ENCODE assay signal across 15 mouse cellular contexts in genomic region chr16:91348588-91349330, GRCm38 (mm10). TPM values are rescaled to one million over a fixed set of nuclear protein-coding genes. Genes with fewer than 3 reads are reported as not detected.
DNase-seq lines count a peak whose midpoint lies in the region; ATAC-seq and TF ChIP-seq lines count a peak whose summit lies in the region.
"Had no signal": no experiment of that assay in that cellular context is flagged by ENCODE, and none has a peak within 500 bp of the region (broad histone marks: within the 10 kb centered on the region; RNA-seq: fewer than 3 reads in every experiment).

No protein-coding gene starts in this region.

- no peak for TF ChIP-seq CTCF in spleen, adult 2 months (IDR thresholded peaks at IDR 0.05; ENCODE audit: extremely low read depth, insufficient read depth, insufficient read length, insufficient replicate concordance)

- H3K4me2 ChIP-seq in hindbrain, embryonic 15.5 days: peak overlapping the region; percentile 23
- H3K4me2 ChIP-seq in hindbrain, embryonic 11.5 days (replicated peaks; ENCODE audit: low read depth, low read length): no peak overlapping the region
- H3K4me2 ChIP-seq: heart, embryonic 13.5 days; neural tube, embryonic 12.5 days had no signal

- ATAC-seq in hindbrain, embryonic 15.5 days (ENCODE audit: low FRiP score, low read depth): no peak
- ATAC-seq in hindbrain, embryonic 11.5 days (ENCODE audit: low FRiP score): no peak
- ATAC-seq: activated CD4-positive, CD25-positive, alpha-beta regulatory T cell, adult 4 months had no signal

- H3K9me3 ChIP-seq in hindbrain, embryonic 15.5 days: no peaks in the 10 kb centered on the region
- H3K9me3 ChIP-seq in hindbrain, embryonic 11.5 days (ENCODE audit: control insufficient read depth, low read length): no peaks in the 10 kb centered on the region
- H3K9me3 ChIP-seq: heart, embryonic 13.5 days; neural tube, embryonic 12.5 days had no signal

- peaks cover 12% of the 10 kb centered on the region for H3K4me1 ChIP-seq in hindbrain, embryonic 15.5 days (replicated peaks)
- no peaks in the 10 kb centered on the region for H3K4me1 ChIP-seq in hindbrain, embryonic 11.5 days (replicated peaks; ENCODE audit: control insufficient read depth, insufficient read depth, low read length)
- H3K4me1 ChIP-seq in spleen, adult 2 months (ENCODE audit: control insufficient read depth, insufficient read depth, insufficient read length): peaks cover 6% of the 10 kb centered on the region; the same call in 1 of the 2 replicates
- H3K4me1 ChIP-seq: neural tube, embryonic 12.5 days had no signal

- TF ChIP-seq POLR2A in spleen, adult 2 months (IDR thresholded peaks at IDR 0.05; ENCODE audit: low read depth, low read length): no peak

- H3K4me3 ChIP-seq in hindbrain, embryonic 15.5 days: no peak overlapping the region
- no peak overlapping the region for H3K4me3 ChIP-seq in hindbrain, embryonic 11.5 days (ENCODE audit: low read depth, low read length)
- no peak overlapping the region for H3K4me3 ChIP-seq in spleen, adult 2 months (ENCODE audit: extremely low read depth, insufficient read depth, insufficient read length)
- H3K4me3 ChIP-seq: erythroblast, embryonic 14.5 days; heart, embryonic 13.5 days; neural tube, embryonic 12.5 days had no signal

- H3K36me3 ChIP-seq in hindbrain, embryonic 15.5 days: no peaks in the 10 kb centered on the region
- no peaks in the 10 kb centered on the region for H3K36me3 ChIP-seq in hindbrain, embryonic 11.5 days (ENCODE audit: control insufficient read depth, insufficient read depth, low read length)
- H3K36me3 ChIP-seq in spleen, adult 2 months (ENCODE audit: control insufficient read depth, insufficient read depth, low read length): no peaks in the 10 kb centered on the region
- H3K36me3 ChIP-seq: heart, embryonic 13.5 days; neural tube, embryonic 12.5 days had no signal

- no peak overlapping the region for H3K27ac ChIP-seq in hindbrain, embryonic 15.5 days (replicated peaks)
- H3K27ac ChIP-seq in hindbrain, embryonic 11.5 days (ENCODE audit: low read depth, low read length): no peak overlapping the region
- H3K27ac ChIP-seq in spleen, adult 2 months (ENCODE audit: insufficient read depth, low read length): peak overlapping the region; percentile 50; the same call in 1 of the 2 replicates
- H3K27ac ChIP-seq: heart, embryonic 13.5 days; neural tube, embryonic 12.5 days had no signal

- peak; percentile 33 to 57 for DNase-seq in adrenal gland, adult (ENCODE audit: inconsistent age in 2 of 2, low spot score in 1 of 2)
- no peak for DNase-seq in adrenal gland, postnatal 25 days
- DNase-seq in hindbrain, embryonic 11.5 days (ENCODE audit: low spot score): no peak
- DNase-seq in spleen, adult 2 months (ENCODE audit: low read depth in 1 of 2, low spot score in 2 of 2): peak in 1 of 2 experiments; percentile 38
- DNase-seq in spleen, postnatal 14 days (ENCODE audit: low spot score in 2 of 2): no peak
- DNase-seq in right cerebral cortex, postnatal 14 days: peak; percentile 34
- DNase-seq in MN1 (ENCODE audit: low spot score): no peak

- H3K27me3 ChIP-seq in hindbrain, embryonic 15.5 days: peaks cover 46% of the 10 kb centered on the region
- peaks cover 40% of the 10 kb centered on the region for H3K27me3 ChIP-seq in hindbrain, embryonic 11.5 days (ENCODE audit: control insufficient read depth, insufficient read depth, low read length)
- no peaks in the 10 kb centered on the region for H3K27me3 ChIP-seq in spleen, adult 2 months (ENCODE audit: control insufficient read depth, insufficient read depth, low read length)

- no peak overlapping the region for H3K9ac ChIP-seq in hindbrain, embryonic 15.5 days
- no peak overlapping the region for H3K9ac ChIP-seq in hindbrain, embryonic 11.5 days (ENCODE audit: low read depth, low read length)
- H3K9ac ChIP-seq: heart, embryonic 13.5 days; neural tube, embryonic 12.5 days had no signal

- WGBS in hindbrain, embryonic 15.5 days: 66% methylated on average over 28 of the region's 28 CpGs
- WGBS in hindbrain, embryonic 11.5 days: 71% methylated on average over 26 of the region's 28 CpGs
- WGBS in spleen, adult 2 months: 51% methylated on average over 28 of the region's 28 CpGs

RNA-seq across cellular contexts. Expression of gene Ifnar2, which starts 23.8 kb away (rescaled TPM):
- total RNA-seq in adrenal gland, postnatal 25 days (2021): 101 and 110 TPM in 2 replicates
- 37.1 and 39.5 TPM in 2 replicates for polyA plus RNA-seq in hindbrain, embryonic 15.5 days (2015; fragmentation: Nextera tagmentation; extraction: Ambion mirVana)
- 33.4 and 35.4 TPM in 2 replicates for polyA plus RNA-seq in hindbrain, embryonic 11.5 days (2014; fragmentation: Nextera tagmentation; extraction: Ambion mirVana)
- 59.6 and 73.8 TPM in 2 replicates for polyA plus RNA-seq in spleen, adult 2 months (2012; rRNA removed)

RNA-seq across cellular contexts. Expression of gene Gm21970, which starts 42.8 kb away (rescaled TPM):
- not detected in 2 replicates for total RNA-seq in adrenal gland, postnatal 25 days (2021)
- polyA plus RNA-seq in hindbrain, embryonic 15.5 days (2015; fragmentation: Nextera tagmentation; extraction: Ambion mirVana): not detected in 2 replicates
- not detected in 2 replicates for polyA plus RNA-seq in hindbrain, embryonic 11.5 days (2014; fragmentation: Nextera tagmentation; extraction: Ambion mirVana)
- polyA plus RNA-seq in spleen, adult 2 months (2012; rRNA removed): not detected in 2 replicates
- total RNA-seq: ES-E14; left cerebral cortex, postnatal 25 days had no signal
- polyA plus RNA-seq: erythroblast, embryonic 14.5 days; heart, embryonic 13.5 days; liver, embryonic 16.5 days; neural tube, embryonic 12.5 days had no signal

RNA-seq across cellular contexts. Expression of gene Il10rb, which starts 57.2 kb away (rescaled TPM):
- 281 and 313 TPM in 2 replicates for total RNA-seq in adrenal gland, postnatal 25 days (2021)
- 12.2 and 16.4 TPM in 2 replicates for polyA plus RNA-seq in hindbrain, embryonic 15.5 days (2015; fragmentation: Nextera tagmentation; extraction: Ambion mirVana)
- 8.6 and 9.0 TPM in 2 replicates for polyA plus RNA-seq in hindbrain, embryonic 11.5 days (2014; fragmentation: Nextera tagmentation; extraction: Ambion mirVana)
- polyA plus RNA-seq in spleen, adult 2 months (2012; rRNA removed): 40.0 and 43.8 TPM in 2 replicates

Comparison
In these comparisons a context has a peak if more than half of its experiments do, and no peak if none do; other contexts are left out.
1. DNase-seq: peak in adrenal gland, adult (2 of 2) and right cerebral cortex, postnatal 14 days (single experiment); none in adrenal gland, postnatal 25 days (single experiment), hindbrain, embryonic 11.5 days (single experiment), spleen, postnatal 14 days (0 of 2) and MN1 (single experiment).